Mouse (Mus musculus) adrenal gland, adult 2 months (tissue): ENCODE data around the gene Arhgap23. TPM values are rescaled to one million over a fixed set of nuclear protein-coding genes. Genes with fewer than 3 reads are reported as not detected.

Experiments used
- polyA plus RNA-seq: library from polyadenylated mRNA; depleted of rRNA; stranded (reverse); fragments of >200 nt; gene quantifications from 2 replicates; pipeline ENCODE4 v1.2.3, GENCODE M21; 2012; rRNA removed
- total RNA-seq, 2 experiments: library from RNA; stranded (reverse); gene quantifications; 2 replicates each; pipeline ENCODE4 v1.2.3; 2021

Arhgap23 gene
- total and polyA plus RNA-seq, 3 experiments: 29.0 to 96.3 (median 29.3) TPM

Other genes starting within 250 kb of the Arhgap23 start
- 100 to 1,000 TPM in 1 of 2 experiments, 10 to 100 TPM in 1; 98.1 to 113 TPM for gene Kpnb1, start 227.7 kb upstream of the Arhgap23 start, total RNA-seq
- gene Kpnb1, start 227.7 kb upstream of the Arhgap23 start, polyA plus RNA-seq: 8.8 and 11.4 TPM in 2 replicates
- gene Npepps, start 134.9 kb upstream of the Arhgap23 start, total RNA-seq: 10 to 100 TPM; 69.2 to 70.2 TPM
- gene Npepps, start 134.9 kb upstream of the Arhgap23 start, polyA plus RNA-seq: 29.8 and 34.3 TPM in 2 replicates
- 10 to 100 TPM; 34.7 to 41.3 TPM for gene Mrpl45, start 99.8 kb upstream of the Arhgap23 start, total RNA-seq
- 9.5 and 10.9 TPM in 2 replicates for gene Mrpl45, start 99.8 kb upstream of the Arhgap23 start, polyA plus RNA-seq
- gene Gpr179, start 63.5 kb upstream of the Arhgap23 start, total RNA-seq: 1 to 10 TPM; 1.2 TPM
- gene Gpr179, start 63.5 kb upstream of the Arhgap23 start, polyA plus RNA-seq: 0.99 and 1.2 TPM in 2 replicates
- 10 to 100 TPM; 20.3 to 20.8 TPM for gene Socs7, start 53.0 kb upstream of the Arhgap23 start, total RNA-seq
- gene Socs7, start 53.0 kb upstream of the Arhgap23 start, polyA plus RNA-seq: 9.9 and 10.3 TPM in 2 replicates
- under 1 TPM in 1 of 2 experiments, not detected in 1; 0.59 TPM for gene 4933428G20Rik, start 84.8 kb downstream of the Arhgap23 start, total RNA-seq
- 0.07 and 0.09 TPM in 2 replicates for gene 4933428G20Rik, start 84.8 kb downstream of the Arhgap23 start, polyA plus RNA-seq
- 10 to 100 TPM; 11.2 to 13.9 TPM for gene Srcin1, start 160.7 kb downstream of the Arhgap23 start, total RNA-seq
- gene Srcin1, start 160.7 kb downstream of the Arhgap23 start, polyA plus RNA-seq: 13.8 and 17.9 TPM in 2 replicates
- 1 to 10 TPM; 2.0 to 6.8 TPM for gene Epop, start 214.2 kb downstream of the Arhgap23 start, total RNA-seq
- 10.6 and 16.2 TPM in 2 replicates for gene Epop, start 214.2 kb downstream of the Arhgap23 start, polyA plus RNA-seq
- gene Mllt6, start 247.9 kb downstream of the Arhgap23 start, total RNA-seq: 10 to 100 TPM; 30.6 to 51.2 TPM
- gene Mllt6, start 247.9 kb downstream of the Arhgap23 start, polyA plus RNA-seq: 73.0 and 85.8 TPM in 2 replicates